Mouse (Mus musculus) CD4-positive helper T cell, adult 2 months (primary cell): ENCODE data around the gene Taar7f.
"Not testable (repeated sequence)": the region's sequence is repeated elsewhere in the genome, so short reads cannot be mapped to it uniquely, and the experiment has no call there.

Experiments
- DNase-seq: peaks from one replicate; pipeline ENCODE4 v3.0.0-alpha.2; 2012; ENCODE audit warnings: low read depth, missing footprints, low spot score

Taar7f gene

DNA sequence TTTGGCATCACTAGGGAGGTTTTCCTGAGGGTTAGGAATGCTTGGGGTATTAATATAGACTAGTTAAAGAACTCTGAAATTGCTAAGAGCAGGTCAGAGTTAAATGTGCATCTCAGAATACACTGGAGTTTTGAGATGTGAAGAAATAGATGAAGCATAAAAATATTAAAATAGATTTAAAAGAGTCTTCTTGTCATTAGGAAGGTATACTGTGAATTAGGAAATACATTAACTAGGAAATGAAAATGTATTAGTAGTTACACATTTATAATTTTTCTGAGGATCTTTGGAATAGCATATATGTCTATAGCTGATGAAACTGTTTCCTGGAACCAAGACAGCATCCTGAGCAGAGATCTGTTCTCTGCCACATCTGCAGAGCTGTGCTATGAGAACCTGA lies at the start of gene Taar7f:
Gene Taar7f (plus strand): TSS at position 301 of the 400 bp plus-strand sequence.
- DNase-seq = no peak

DNA sequence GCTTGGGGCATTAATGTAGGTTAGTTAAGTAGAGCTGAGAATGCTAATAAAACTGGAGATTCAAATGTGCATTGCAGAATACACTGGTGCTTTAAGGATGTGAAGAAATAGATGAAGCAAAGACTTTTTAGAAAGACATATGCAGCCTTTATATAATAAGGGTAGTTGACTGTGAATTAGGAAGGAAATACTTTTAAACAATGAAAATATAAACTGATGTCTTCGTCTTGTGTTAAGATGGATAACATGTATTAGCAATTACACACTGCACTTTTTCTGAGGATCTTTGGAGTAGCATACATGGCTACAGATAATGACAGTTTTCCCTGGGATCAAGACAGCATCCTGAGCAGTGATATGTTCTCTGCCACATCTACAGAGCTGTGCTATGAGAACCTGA lies 49.7 kb upstream of the Taar7f start, which contains the start of gene Taar7b:
Gene Taar7b (plus strand): TSS at position 301 of the 400 bp plus-strand sequence.
- DNase-seq = no peak

DNA sequence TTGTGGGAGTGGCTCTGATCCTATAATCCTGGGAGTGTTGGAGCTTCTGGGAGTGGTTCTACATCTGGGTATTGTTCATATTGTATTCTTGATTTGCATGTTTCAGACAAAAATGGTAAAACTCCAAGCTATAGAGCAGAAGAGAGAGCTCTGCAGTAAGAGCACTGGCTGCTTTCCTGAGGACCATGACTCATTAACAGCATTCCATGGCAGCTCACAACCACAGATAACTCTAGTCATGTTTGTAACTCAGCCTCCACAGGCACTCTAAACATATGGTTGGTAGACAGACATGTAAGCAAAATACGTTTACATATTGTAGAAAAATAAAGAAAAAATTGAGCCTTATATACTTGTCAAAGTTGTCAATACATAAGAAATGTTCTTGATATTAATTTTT lies 42.9 kb upstream of the Taar7f start:
- no peak for DNase-seq

DNA sequence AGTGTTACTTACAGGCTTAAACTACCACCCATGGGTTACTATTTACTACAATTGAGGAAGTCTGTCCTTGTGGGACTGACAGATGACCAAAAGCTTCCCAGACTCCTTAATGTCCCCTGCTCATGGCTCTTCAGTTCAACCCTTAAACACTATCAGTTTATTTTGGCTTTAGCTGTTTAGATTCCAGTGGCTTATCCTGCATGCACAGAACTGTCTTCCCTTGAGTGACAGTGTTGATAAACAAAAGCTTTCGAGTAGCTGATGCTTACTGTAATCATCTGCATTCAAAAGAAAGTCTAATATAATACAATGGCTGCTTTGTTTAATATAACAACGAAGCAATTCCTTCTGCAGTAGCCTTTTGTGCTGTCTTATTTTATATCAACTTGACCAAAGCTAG lies 42.3 kb upstream of the Taar7f start:
- no peak for DNase-seq

DNA sequence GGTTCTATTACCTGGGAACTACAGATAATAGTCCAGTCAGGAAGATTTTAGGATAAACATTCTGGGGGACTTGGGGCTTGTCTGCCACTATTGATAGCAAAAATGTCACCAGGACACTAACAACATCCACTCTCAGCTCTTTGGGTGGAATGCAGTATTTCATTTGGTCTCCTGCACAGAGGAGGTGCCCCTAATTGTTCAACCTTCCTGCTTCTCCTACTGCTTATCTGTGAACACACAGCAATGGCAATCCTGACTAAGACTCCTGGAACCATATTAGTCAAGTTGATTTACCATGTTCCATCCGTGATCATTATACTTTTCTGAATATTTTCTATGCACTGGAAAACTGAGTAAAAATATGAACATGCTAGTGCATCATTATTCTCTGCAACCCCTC lies 41.2 kb upstream of the Taar7f start:
- no peak for DNase-seq

DNA sequence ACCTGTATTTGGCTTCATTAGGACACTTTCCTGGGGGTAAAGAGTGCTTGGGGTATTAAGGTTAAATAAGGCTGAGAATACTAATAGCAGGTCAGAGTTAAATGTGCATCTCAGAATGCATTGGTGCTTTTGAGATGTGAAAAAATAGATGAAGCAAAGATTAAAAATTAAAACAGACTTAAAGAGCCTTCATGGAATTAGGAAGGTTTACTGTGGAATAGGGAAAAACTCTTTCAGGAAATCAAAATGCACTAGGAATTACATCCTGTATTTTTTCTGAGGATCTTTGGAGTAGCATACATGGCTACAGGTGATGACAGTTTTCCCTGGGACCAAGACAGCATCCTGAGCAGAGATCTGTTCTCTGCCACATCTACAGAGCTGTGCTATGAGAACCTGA lies 22.4 kb upstream of the Taar7f start, which contains the start of gene Taar7d:
Gene Taar7d (plus strand): TSS at position 301 of the 400 bp plus-strand sequence.
- no peak for DNase-seq

DNA sequence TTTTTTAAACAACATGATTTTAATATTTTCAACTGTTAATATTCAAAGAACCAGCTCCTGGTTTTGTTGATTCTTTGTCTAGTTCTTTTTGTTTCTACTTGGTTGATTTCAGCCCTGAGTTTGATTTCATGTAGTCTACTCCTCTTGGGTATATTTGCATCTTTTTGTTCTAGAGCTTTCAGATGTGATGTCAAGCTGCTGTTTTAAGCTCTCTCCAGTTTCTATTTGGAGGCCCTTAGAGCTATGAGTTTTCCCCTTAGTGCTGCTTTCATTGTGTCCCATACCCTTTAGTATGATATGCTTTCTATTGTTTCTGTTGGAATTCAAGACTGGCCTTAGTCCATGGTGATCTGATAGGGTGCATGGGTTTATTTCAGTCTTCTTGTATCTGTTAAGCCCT lies 18.0 kb upstream of the Taar7f start:
- no peak for DNase-seq

DNA sequence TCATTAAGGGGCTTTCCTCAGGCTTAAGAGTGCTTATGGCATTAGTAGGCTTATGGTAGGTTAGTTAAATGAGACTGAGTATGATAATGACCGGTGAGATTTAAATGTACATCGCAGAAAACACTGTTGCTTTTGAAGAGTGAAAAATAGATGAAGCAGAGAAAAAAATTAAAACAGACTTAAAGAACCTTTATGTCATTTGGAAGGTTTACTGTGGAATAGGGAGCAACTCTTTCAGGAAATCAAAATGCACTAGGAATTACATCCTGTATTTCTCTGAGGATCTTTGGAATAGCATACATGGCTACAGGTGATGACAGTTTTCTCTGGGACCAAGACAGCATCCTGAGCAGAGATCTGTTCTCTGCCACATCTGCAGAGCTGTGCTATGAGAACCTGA lies 12.0 kb upstream of the Taar7f start, which contains the start of gene Taar7e:
Gene Taar7e (plus strand): TSS at position 301 of the 400 bp plus-strand sequence.
- DNase-seq = no peak

DNA sequence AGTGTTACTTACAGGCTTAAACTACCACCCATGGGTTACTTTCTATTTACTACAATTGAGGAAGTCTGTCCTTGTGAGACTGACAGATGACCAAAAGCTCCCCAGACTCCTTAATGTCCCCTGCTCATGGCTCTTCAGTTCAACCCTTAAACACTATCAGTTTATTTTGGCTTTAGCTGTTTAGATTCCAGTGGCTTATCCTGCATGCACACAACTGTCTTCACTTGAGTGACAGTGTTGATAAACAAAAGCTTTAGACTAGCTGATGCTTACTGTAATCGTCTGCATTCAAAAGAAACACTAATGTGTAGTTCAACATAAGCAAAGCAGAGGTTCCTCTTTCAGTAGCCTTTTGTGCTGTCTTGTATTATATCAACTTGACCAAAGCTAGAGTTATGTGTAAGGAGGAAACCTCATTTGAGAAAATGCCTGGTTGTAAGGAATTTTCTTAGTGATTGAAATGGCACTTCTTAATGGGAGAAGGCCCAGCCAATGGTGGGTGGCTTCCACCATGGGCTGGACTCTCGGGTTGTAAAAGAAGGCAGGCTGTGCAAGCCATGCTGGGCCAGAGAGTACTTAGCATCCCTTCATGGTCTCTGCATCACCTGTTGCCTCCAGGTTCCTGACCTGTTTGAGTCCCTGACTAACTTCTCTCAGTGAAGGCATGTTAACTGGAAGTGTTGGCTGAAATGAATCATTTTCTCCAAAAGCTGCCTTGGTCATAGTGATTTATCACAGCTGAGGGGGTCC lies 9.0 kb upstream of the Taar7f start:
- DNase-seq = no peak

DNA sequence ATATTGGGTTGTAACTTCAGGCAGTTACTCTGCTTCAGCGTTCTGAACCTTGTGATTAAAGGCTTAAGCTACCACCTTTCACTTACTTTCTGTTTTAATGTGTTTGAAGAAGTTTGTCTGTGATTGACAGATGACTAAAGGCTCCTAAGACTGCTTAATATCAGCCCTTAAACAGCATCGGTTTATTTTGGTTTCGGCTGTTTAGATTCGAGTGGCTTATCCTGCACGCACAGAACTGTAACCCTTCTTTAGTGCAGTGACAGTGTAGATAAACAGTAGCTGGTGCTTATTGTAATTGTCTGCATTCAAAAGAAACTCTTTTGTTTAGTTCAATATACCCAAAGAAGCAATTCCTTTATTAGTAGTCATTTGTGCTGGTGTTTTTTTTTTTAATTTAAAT lies 2.7 kb downstream of the Taar7f start:
- DNase-seq = no peak

DNA sequence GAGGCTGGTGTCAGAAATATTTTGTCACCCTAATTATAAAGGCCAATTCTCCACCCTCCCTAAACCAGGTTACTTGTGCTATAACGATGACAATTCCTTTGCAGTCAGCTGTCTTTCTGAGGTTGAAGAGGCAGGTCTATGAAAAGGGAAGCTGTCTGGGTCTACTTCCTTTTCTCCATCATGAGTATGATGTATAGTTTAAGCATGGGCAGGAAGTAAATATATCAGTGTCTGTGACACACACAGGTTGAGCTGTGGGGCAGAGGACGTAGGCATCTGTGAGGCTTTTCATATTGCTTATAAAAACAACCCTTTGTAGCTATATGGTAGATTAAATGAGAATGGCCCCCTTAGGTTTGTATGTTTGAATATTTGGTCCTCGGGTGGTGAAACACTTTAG lies 9.7 kb downstream of the Taar7f start:
- no peak for DNase-seq

DNA sequence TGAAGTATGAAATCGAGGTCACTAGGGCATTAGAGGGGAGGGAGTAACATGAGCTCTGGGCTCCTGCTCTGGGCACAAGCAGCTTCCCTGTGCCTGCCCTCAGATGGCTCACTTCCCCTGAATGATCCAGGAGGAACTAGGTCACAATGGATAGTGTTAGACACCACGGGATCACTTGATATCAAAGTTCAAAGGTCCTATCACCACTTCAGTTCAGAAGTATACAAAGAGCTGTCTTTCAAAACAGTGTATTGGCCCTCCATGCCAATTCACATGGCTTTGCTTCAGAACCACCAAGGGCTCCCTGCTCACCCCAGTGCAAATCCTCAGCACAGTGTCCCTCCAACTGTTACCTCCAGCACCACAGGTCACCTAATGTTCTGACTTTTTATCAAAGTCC lies 25.4 kb downstream of the Taar7f start:
- DNase-seq = not testable (repeated sequence)

DNA sequence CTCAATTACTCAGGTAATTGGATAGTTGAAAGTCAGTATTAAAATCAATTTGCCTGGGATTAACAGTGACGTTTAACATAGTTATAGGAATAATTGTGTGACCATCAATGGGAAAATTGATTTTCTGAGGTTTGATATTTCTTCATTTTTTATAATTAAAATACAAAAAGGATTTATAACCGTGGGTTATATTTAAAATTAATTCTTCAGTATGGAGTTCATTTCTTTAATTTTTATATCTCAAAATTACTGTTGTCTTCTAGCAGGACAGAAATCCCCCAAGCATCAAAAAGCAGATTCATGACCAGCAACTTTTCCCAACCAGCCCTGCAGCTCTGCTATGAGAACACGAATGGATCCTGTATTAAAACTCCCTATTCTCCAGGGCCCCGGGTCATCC lies 26.9 kb downstream of the Taar7f start, which contains the start of gene Taar8a:
Gene Taar8a (plus strand): TSS at position 301 of the 400 bp plus-strand sequence.
- DNase-seq = not testable (repeated sequence)

DNA sequence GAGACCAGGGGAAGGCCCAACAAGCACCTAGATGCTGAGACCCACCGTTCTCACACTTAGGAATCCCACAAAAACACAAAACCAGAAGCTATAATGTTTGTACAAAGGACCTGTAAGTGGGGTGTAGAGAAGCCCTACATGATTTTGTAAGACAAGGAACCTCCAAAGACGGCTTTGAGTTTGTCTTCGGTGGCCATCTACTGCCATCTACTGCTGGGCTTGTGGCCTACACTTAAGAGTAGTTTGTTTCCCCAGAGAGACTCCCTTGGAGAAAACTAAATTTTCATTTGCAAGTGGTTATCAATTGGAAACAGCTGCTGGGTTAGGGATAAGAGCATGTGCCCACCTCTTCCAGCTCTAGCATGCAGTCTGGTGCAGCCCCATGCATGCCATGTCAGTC lies 30.9 kb downstream of the Taar7f start:
- DNase-seq = no peak

DNA sequence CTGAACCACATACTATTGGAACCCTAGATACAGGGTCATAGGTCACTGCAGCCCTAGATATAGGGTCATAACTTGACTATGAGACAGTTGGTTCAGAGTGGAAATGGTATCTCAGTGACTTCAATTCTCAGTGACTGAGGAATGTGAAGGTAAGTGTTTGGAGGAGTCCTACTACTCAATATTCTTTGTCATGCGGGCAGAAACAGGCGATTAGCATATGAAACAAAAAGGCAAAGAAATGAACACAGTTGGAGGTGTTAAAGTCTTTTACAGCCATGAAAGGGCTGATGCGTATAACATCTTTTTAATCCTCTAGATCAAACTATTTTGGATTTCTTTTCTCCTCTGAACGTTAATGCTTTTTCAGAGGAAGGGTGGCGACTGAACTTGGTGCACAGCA lies 36.6 kb downstream of the Taar7f start:
- DNase-seq = no peak

DNA sequence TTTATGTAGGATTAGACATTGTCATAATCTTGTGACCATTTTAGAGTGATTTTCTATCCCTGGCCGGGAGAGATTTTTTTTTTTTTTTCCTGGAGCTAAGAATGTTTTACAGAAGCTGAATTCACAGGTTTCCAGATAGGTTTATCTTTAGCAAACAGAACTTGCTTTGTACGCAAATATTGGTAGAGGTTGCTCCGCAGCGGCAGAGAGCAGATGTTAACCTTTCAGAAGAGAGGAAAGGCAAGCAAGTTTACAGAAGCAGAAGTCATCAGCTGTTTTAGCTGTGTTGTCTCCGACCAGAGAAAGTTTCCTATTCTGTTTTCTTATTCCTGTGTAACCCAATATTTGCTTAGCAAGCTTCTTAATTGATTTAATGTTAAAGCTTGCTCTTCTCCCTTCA lies 37.2 kb downstream of the Taar7f start:
- DNase-seq = no peak

DNA sequence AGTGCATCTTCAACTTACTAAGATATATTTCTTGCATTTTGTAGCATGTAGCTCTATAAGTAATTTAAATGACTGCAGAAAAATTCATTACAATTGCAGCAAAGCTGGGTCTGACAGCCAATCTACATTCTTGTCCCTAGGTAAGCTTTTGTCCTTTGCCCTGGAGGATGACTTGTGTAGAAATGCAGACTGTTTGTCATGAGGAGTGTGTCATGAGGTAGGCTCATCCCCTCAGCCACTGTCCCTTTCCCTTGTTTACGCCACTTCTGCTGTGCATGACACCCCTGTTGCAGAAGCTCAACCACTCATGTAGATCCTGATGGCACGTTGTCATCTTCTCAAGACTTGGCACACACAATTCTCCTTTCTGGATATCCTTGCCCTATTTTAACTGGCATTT lies 37.9 kb downstream of the Taar7f start:
- no peak for DNase-seq

DNA sequence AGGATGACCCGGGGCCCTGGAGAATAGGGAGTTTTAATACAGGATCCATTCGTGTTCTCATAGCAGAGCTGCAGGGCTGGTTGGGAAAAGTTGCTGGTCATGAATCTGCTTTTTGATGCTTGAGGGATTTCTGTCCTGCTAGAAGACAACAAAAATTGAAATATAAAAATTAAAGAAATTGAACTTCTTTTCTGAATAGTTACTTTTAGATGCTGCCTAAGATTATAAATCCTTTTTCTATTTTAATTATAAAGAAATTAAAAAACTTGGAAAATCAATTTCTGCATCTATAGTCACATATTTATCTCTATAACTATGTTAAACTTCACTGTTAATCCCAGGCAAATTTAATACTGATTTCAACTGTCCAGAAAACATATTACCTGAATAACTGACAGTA lies 42.9 kb downstream of the Taar7f start, which contains the start of gene Taar8b:
Gene Taar8b (minus strand): TSS at position 101 of the 400 bp plus-strand sequence.
- no peak for DNase-seq

DNA sequence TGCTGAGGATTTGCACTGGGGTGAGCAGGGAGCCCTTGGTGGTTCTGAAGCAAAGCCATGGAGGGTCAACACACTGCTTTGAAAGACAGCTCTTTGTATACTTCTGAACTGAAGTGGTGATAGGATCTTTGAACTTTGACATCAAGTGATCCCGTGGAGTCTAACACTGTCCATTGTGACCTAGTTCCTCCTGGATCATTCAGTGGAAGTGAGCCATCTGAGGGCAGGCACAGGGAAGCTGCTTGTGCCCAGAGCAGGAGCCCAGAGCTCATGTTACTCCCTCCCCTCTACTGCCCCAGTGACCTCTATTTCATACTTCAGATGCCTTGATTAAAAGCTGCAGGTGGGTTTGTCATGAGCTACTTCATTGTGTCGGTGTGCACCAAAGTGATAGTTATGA lies 47.7 kb downstream of the Taar7f start:
- DNase-seq = not testable (repeated sequence)
